Comparison of ENCODE assay signal across 8 mouse cellular contexts in genomic region chr4:132261514-132262357, GRCm38 (mm10). TPM values are rescaled to one million over a fixed set of nuclear protein-coding genes. Genes with fewer than 3 reads are reported as not detected.
DNase-seq lines count a peak whose midpoint lies in the region; ATAC-seq and TF ChIP-seq lines count a peak whose summit lies in the region.

Gene Gmeb1, minus strand, starts transcription at chr4:132261602.

- peak within 1 kb of the TSS; percentile 94 for H3K27ac ChIP-seq in embryonic fibroblast, embryonic 13.5 days (ENCODE audit: insufficient read depth, low read length)
- H3K27ac ChIP-seq in heart, embryonic 10.5 days, result peak within 1 kb of the TSS; percentile 99
- H3K27ac ChIP-seq in kidney, embryonic 14.5 days (ENCODE audit: low read depth, low read length), result peak within 1 kb of the TSS; percentile 96
- H3K27ac ChIP-seq in liver, adult 2 months (replicated peaks; ENCODE audit: insufficient read depth, low read depth, low read length), result peak within 1 kb of the TSS; percentile 100

- peak; percentile 57 for TF ChIP-seq POLR2A in embryonic fibroblast, embryonic 13.5 days (IDR thresholded peaks at IDR 0.05; ENCODE audit: low read depth, low read length)
- TF ChIP-seq POLR2A in liver, adult 2 months (IDR thresholded peaks at IDR 0.05; ENCODE audit: extremely low read depth, insufficient read depth, low read length), result 0 out of 2 replicates have a peak, but pooled peaks have one; percentile 35
- TF ChIP-seq POLR2A in myocyte (IDR thresholded peaks at IDR 0.05; ENCODE audit: insufficient read length, low read depth), result no peak

- peak within 1 kb of the TSS; percentile 88 for H3K4me2 ChIP-seq in kidney, embryonic 14.5 days (replicated peaks; ENCODE audit: low read depth, low read length)
- peak within 1 kb of the TSS; percentile 99 for H3K4me2 ChIP-seq in myocyte (ENCODE audit: low read depth)

- WGBS in heart, embryonic 10.5 days, result 14% methylated on average over 47 of the region's 49 CpGs
- WGBS in kidney, embryonic 14.5 days, result 18% methylated on average over 33 of the region's 49 CpGs
- WGBS in liver, adult 2 months, result 9% methylated on average over 37 of the region's 49 CpGs

- H3K9me3 ChIP-seq in heart, embryonic 10.5 days, result no peaks in the 10 kb centered on the region
- H3K9me3 ChIP-seq in kidney, embryonic 14.5 days (ENCODE audit: control insufficient read depth, low read length), result no peaks in the 10 kb centered on the region

- peak; percentile 85 for ATAC-seq in kidney, embryonic 14.5 days (ENCODE audit: low FRiP score, low TSS enrichment)

- H3K79me2 ChIP-seq in liver, adult 2 months (ENCODE audit: control insufficient read depth, insufficient read depth, low read length), result peaks cover 6% of the 10 kb centered on the region; the same call in 1 of the 2 replicates
- H3K79me2 ChIP-seq in myocyte (ENCODE audit: control insufficient read depth, insufficient read depth), result peaks cover 48% of the 10 kb centered on the region

- peak within 1 kb of the TSS; percentile 98 for H3K9ac ChIP-seq in kidney, embryonic 14.5 days (ENCODE audit: low read depth, low read length)
- peak within 1 kb of the TSS; percentile 99 for H3K9ac ChIP-seq in liver, adult 2 months (ENCODE audit: low read depth, low read length)

- peak within 1 kb of the TSS; percentile 97 for H3K4me3 ChIP-seq in embryonic fibroblast, embryonic 13.5 days (ENCODE audit: insufficient read depth, low read length)
- peak within 1 kb of the TSS; percentile 95 for H3K4me3 ChIP-seq in heart, embryonic 10.5 days
- peak within 1 kb of the TSS; percentile 83 for H3K4me3 ChIP-seq in kidney, embryonic 14.5 days (ENCODE audit: low read length)
- peak within 1 kb of the TSS; percentile 98 for H3K4me3 ChIP-seq in liver, adult 2 months (ENCODE audit: insufficient read depth, low read depth, low read length)
- peak within 1 kb of the TSS; percentile 80 for H3K4me3 ChIP-seq in myocyte

- TF ChIP-seq CTCF in embryonic fibroblast, embryonic 13.5 days (IDR thresholded peaks at IDR 0.05; ENCODE audit: borderline replicate concordance, insufficient read depth, low read length), result no peak
- TF ChIP-seq CTCF in liver, adult 2 months (IDR thresholded peaks at IDR 0.05; ENCODE audit: low read depth, low read length), result no peak

- H3K4me1 ChIP-seq in embryonic fibroblast, embryonic 13.5 days (ENCODE audit: control insufficient read depth, insufficient read depth, low read length), result no peaks in the 10 kb centered on the region
- peaks cover 16% of the 10 kb centered on the region for H3K4me1 ChIP-seq in heart, embryonic 10.5 days
- peaks cover 10% of the 10 kb centered on the region for H3K4me1 ChIP-seq in kidney, embryonic 14.5 days (ENCODE audit: control insufficient read depth, insufficient read depth, low read length)
- H3K4me1 ChIP-seq in liver, adult 2 months (ENCODE audit: control insufficient read depth, insufficient read depth, low read length), result peaks cover 18% of the 10 kb centered on the region

- DNase-seq in 416B (ENCODE audit: low read depth), result peak; percentile 77
- peak; percentile 42 to 52 for DNase-seq in adrenal gland, postnatal 4 days (ENCODE audit: low spot score in 2 of 2)
- DNase-seq in heart, embryonic 10.5 days (ENCODE audit: low spot score), result peak; percentile 85
- peak; percentile 65 for DNase-seq in liver, adult 2 months (ENCODE audit: extremely low read depth, low read depth, low spot score)
- DNase-seq in spleen, postnatal 4 days (ENCODE audit: low spot score in 2 of 2), result peak; percentile 81 to 91

- no peaks in the 10 kb centered on the region for H3K27me3 ChIP-seq in heart, embryonic 10.5 days (ENCODE audit: insufficient read depth, poor library complexity, severe bottlenecking)
- no peaks in the 10 kb centered on the region for H3K27me3 ChIP-seq in kidney, embryonic 14.5 days (ENCODE audit: control insufficient read depth, insufficient read depth, low read length)
- no peaks in the 10 kb centered on the region for H3K27me3 ChIP-seq in liver, adult 2 months (ENCODE audit: control insufficient read depth, insufficient read depth, low read length)
- no peaks in the 10 kb centered on the region for H3K27me3 ChIP-seq in myocyte (ENCODE audit: control insufficient read depth, insufficient read depth, insufficient read length)

- 0 out of 2 replicates have a peak, but pooled peaks cover 3% of the 10 kb centered on the region for H3K36me3 ChIP-seq in heart, embryonic 10.5 days
- peaks cover 2% of the 10 kb centered on the region; the same call in 1 of the 2 replicates for H3K36me3 ChIP-seq in kidney, embryonic 14.5 days (ENCODE audit: control insufficient read depth, insufficient read depth, low read length)
- no peaks in the 10 kb centered on the region for H3K36me3 ChIP-seq in liver, adult 2 months (ENCODE audit: control insufficient read depth, insufficient read depth, low read length)
- H3K36me3 ChIP-seq in myocyte (ENCODE audit: control insufficient read depth, insufficient read depth), result no peaks in the 10 kb centered on the region

- peak within 1 kb of the TSS; percentile 52 for H3ac ChIP-seq in myocyte (ENCODE audit: control insufficient read depth, insufficient read length)

TF ChIP-seq in myocyte, 11 proteins besides CTCF, POLR2A, EP300 and RAD21:
- TF ChIP-seq TCF3 (IDR thresholded peaks at IDR 0.05; ENCODE audit: insufficient read length, low read depth) (no peak), POLR2AphosphoS2 (IDR thresholded peaks at IDR 0.05; ENCODE audit: insufficient read length, low read depth) (peak; percentile 25)

RNA-seq across cellular contexts. Expression of gene Gmeb1, which starts in this region (rescaled TPM):
- 10 to 100 TPM; 19.8 to 26.8 TPM for total RNA-seq in adrenal gland, postnatal 4 days (2021)
- polyA plus RNA-seq in embryonic fibroblast, embryonic 13.5 days (2011; ENCODE audit: insufficient read length, low read depth, missing spikeins), result 16.8 and 20.9 TPM in 2 replicates
- polyA plus RNA-seq in heart, embryonic 10.5 days (2016; fragmentation: Nextera tagmentation; extraction: Ambion mirVana), result 32.5 and 37.6 TPM in 2 replicates
- 29.7 and 41.0 TPM in 2 replicates for polyA plus RNA-seq in kidney, embryonic 14.5 days (2014; fragmentation: Nextera tagmentation; extraction: Ambion mirVana)
- total RNA-seq in liver, adult 2 months (2014; rRNA removed), result 3.3 and 5.4 TPM in 2 replicates
- polyA plus RNA-seq in liver, adult 2 months (2012; rRNA removed), result 4.0 and 6.0 TPM in 2 replicates
- polyA plus RNA-seq in myocyte (2012; fragmentation: generic; extraction: Trizol), result 11.7 TPM

Comparison
In these comparisons a context has a peak if more than half of its experiments do, and no peak if none do; other contexts are left out.
1. Peak in every context shown above with its lines: DNase-seq, ATAC-seq, H3K4me3 ChIP-seq and H3K27ac ChIP-seq.